Comparison of ENCODE assay signal across 8 mouse cellular contexts in genomic region chr10:85916498-85917309, GRCm38 (mm10). TPM values are rescaled to one million over a fixed set of nuclear protein-coding genes. Genes with fewer than 3 reads are reported as not detected.
DNase-seq lines count a peak whose midpoint lies in the region; ATAC-seq lines count a peak whose summit lies in the region.

Gene Prdm4, minus strand, starts transcription at chr10:85917142.

- intact Hi-C loops in gastrocnemius, postnatal 14 days (cut with DNase I; ENCODE audit: low total_unique reads) = no loop called here
- intact Hi-C loops in left cerebral cortex, postnatal 10 days (cut with DNase I) = no loop called here

- ATAC-seq in inflammation-experienced regulatory T-cells, adult 6 months = peak; percentile 99
- peak; percentile 99 for ATAC-seq in megakaryocyte-erythroid progenitor cell, adult 5-6 weeks (replicated peaks; ENCODE audit: low FRiP score, low TSS enrichment, poor library complexity, severe bottlenecking)

- DNase-seq in adrenal gland, adult (ENCODE audit: inconsistent age in 2 of 2, low spot score in 1 of 2) = peak; percentile 98
- peak; percentile 99 for DNase-seq in embryo, embryonic 10.5 days (ENCODE audit: low spot score)
- DNase-seq in gastrocnemius, postnatal 14 days = peak; percentile 98
- peak; percentile 97 to 98 for DNase-seq in left cerebral cortex, postnatal 10 days (ENCODE audit: extremely low spot score in 1 of 2, low spot score in 2 of 2)
- DNase-seq in right cerebral cortex, postnatal 25 days = peak; percentile 97
- DNase-seq in urinary bladder, postnatal 4 days (ENCODE audit: low spot score in 2 of 2) = peak; percentile 95 to 96

RNA-seq across cellular contexts. Expression of gene Prdm4, which starts in this region (rescaled TPM):
- total RNA-seq in gastrocnemius, postnatal 14 days (2021) = 10 to 100 TPM; 10.5 to 11.6 TPM
- 1 to 10 TPM; 4.2 to 7.1 (median 6.1) TPM for polyA plus RNA-seq in inflammation-experienced regulatory T-cells, adult 6 months (2017; shearing (Covaris generic))
- 10 to 100 TPM; 33.8 to 38.8 TPM for total RNA-seq in left cerebral cortex, postnatal 10 days (2021)
- total RNA-seq in megakaryocyte-erythroid progenitor cell, adult 5-6 weeks (2014; fragmentation: Nextera tagmentation) = 21.1 and 23.3 TPM in 2 replicates
- 27.7 and 30.9 TPM in 2 replicates for total RNA-seq in megakaryocyte-erythroid progenitor cell, adult 5-6 weeks (2017)

Comparison
In these comparisons a context has a peak if more than half of its experiments do, and no peak if none do; other contexts are left out.
1. Peak in every context shown above with its lines: DNase-seq and ATAC-seq.